Mouse (Mus musculus) NIH3T3 (cell line): ENCODE results near the gene Cacna1b.

Experiments
- DNase-seq: peaks from one replicate; pipeline ENCODE4 v3.0.0-alpha.2; 2012; ENCODE audit warnings: low read depth

Cacna1b gene

DNA sequence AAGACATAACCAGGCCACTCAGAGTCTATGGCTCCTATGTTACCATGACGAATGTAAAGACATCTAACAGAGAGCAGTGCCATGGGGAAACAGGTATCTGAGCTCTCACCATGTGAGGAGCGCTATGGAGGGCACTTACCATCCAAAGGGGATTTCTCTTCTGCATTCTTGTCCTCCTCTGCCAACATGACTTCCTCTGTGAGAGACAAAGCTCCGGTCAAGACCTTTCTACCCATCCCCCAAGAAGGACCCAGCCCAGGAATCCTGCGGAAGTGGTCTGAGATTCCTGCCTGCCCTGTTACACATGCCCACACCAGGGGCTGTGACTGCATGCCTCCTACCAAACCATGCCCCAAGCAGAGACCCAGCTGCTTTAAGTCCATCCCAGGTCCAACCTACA, 44.0 kb downstream of the Cacna1b start:
- no peak for DNase-seq

DNA sequence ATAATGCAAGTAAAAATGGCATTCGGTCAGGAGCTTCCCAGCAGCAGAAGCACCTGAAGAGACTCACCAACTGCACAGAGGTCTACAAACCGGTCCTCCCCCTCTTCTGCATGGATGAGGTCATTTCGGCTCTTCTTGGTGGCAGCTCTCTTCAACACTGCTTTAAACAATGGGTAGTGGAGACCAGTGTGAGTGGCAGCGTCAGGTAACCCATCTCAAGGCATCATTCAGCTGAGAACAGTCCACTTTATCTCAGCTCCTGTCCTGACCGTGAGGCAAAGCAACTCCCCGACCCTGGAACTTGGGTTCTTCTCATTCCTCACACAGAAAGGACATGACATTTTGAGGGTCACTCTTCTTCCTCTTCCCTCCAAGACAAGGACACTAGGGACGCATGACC, 45.0 kb downstream of the Cacna1b start:
- DNase-seq, result no peak

DNA sequence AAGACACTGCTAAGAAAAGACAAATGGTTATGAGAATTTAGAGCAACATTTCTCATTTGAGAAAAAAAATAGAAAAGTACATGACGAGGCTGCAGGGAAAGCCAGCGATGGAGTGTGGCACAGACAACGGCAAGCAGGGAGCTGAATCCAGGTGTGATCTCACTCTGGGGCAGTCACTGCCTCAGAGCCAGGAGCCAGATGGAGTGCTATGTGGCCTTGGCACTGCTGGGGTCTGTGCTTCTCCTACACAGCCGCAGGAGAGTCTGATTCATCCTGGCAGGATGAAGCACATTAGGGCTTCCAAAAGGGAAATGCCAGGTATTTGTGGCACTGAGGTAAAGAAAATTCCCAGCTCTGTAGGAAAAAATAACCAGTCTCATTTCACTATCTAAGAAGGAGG, 45.5 kb downstream of the Cacna1b start:
- DNase-seq, result no peak

DNA sequence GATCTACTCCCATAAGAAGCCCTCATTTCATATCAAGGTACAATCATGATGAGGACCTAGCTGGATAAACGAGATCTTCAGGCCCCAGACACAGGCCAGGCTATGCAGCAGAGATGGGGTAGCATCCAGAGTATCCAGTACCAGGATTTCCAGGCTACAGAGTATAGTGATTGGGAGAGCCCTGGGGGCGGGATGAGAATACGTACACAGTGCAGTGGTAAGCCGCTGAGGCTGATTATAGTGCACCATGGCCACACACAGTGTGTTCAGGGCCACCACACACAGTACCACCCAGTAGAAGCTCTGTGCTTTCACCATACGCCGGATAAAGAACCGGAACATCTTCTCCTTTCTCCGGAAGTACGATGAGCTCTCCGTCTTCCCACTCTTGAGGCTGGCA, 57.0 kb downstream of the Cacna1b start:
- no peak for DNase-seq

DNA sequence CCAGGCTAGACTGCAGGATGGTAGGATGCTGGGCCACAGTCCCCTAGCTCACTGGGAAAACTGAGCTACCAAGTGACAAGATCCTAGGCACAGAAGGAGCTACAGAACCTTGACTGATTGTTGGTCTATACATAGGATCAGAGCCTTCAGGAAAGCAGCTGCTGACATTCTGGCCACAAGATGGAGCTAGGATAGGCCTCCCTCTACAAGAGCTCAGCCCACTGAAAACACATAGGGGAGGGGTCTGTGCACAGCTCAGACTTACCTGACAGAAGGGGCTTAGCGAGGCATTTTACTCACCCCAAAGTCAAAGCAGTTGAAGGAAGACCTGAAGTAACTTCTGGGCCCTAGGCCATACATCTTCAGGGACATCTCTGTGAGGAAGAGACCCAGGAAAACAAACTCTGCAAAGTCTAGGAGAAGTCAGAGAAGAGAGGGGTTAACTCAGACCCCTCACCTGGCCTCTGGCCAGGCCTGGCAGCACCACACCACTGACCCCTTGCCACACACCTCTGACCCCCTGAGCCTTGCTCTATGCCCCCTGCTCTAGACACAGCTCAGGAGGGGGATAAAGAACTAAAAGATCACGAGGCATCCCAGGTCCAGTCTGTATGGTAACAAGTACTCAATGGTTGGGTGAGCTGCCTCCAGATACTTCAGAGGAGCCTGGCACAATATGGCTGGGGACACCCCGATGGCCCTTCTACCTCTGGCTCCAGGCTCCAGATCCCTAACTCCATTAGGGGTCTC, 60.6 kb downstream of the Cacna1b start:
- DNase-seq, result no peak

DNA sequence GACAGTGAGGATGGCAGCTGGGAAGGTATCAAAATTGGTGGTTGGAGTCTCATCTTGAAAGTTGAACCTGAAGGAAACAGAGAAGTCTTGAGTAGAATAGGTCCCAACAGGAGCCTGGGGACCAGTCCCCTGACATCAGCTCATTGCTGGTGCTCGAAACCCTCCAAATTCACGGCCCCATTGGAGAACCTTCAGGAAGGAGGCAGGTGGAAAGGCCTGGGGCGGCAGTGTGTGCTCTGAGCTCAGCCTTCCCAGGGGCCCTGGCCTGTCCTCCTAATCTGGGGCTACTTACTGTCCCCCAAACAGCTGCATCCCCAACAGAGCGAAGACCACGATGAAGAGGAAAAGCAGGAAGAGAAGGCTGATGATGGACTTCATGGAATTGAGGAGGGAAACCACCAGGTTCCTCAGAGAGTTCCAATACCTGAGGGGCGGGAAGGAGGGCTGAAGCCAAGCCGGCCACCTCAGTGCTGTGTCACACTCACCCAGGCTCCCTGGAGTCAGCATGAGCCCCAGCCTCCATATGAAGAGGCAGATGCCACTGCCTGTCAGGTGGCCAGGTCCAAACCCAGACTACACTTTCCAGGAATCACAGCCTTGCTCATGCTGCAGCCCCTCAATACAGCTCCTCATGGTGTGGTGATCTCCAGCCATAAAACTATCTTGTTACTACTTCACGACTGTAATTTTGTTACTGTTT, 65.5 kb downstream of the Cacna1b start:
- no peak for DNase-seq

DNA sequence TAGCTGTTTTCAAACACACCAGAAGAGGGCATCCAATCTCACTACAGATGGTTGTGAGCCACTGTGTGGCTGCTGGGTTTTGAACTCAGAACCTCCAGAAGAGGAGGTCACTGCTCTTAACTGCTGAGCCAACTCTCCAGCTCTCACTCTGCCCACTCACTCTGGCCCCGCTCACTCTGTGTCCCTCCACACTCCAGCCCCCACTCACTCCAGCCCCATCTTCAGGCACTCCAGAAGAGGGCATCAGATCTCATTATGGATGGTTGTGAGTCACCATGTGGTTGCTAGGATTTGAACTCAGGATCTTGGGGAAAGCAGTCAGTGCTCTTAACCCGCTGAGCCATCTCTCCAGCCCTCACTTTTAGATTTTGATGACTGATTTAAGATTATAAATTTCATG, 70.6 kb downstream of the Cacna1b start:
- no peak for DNase-seq

DNA sequence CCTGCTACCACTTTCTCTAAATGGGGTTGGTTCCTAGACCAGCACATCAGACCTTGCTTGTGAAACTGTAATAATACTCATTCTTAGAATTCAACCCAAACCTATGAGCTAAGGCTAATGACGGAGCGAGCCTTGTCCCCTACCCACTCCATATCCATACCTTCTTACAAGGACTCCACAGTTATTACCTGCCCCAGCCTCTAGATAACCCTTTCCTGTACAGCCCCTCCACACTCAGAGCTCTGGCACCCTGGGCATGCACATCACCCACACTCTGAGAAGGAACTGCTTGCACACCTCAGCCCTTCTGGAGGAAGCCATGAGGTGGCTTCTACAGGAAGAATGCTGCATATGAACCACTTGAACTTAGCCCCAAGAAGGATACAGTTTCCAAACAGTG, 72.6 kb downstream of the Cacna1b start:
- no peak for DNase-seq

DNA sequence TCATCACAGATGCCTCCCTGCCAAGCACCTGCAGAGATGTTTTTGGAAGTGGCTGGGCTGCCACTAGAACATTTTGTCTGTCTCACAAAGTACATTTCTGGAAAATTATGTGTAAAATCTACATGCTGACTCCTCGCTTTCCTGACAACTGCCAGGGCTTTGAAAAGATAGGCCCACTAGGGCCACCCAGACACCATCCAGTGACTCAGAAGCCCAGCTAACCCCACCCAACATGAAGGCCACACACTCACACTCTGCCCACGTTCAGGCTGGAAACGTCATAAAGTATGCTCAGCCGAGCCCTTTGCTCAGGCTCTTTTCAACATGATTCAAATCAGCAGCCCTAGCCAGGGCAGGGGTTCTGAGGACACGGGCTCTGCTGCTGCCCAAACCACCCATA, 77.6 kb downstream of the Cacna1b start:
- DNase-seq, result no peak

DNA sequence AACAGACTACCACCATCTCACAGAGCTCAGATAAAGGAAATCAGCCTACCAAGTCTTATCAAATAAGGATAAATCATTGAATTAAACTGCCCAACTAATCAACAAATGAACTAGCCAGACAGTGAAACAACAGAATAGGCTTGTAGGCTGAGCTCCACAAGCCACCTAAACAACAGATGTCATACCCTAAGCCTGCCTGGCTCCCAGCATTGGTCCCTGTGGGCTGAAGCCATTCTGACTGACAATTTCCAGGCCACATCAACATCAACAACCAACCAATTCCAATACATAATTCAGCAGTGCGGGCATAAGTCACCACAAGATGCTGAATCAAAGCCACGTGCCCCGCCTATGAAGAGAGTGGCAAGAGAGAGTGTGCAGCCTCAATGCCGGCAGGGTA, 78.2 kb downstream of the Cacna1b start:
- DNase-seq, result no peak

DNA sequence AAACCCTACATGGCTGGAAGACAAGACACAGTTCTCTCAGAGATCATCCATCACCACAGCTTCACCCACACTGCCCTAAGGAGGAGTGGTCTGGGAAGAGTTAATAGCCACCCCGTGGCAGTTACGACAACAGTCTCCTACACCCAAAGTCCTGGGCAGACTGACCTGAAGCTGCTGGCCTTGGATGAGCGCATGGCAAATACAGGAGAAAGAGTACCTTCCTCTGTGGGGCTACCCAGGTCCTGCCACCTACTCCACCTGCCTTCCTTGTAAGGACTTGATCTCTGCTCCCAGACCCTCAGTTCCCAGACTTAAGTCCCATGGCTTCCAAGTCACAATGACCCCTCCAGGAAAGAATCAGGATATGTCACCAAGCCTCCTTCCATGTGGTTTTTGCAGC, 79.7 kb downstream of the Cacna1b start:
- no peak for DNase-seq

DNA sequence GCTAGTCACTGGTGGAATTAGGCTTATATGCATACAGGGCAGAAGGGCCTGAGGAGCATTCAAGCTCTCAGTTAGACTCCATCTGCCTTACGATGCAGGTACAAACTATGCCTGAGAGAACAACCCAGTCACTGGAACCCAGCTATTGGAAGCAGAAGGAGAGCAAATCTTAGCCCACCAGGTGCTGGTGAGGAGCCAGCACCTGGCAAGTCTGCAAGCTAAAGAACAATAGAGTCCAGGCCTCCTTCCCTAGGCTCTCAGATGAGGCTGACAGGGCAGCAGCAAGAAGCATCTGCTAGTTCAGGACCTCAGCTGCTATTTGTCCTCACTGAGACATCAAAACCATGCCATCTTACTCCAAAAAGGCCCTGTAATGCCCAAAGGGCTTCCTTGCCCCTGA, 82.2 kb downstream of the Cacna1b start:
- DNase-seq, result no peak

DNA sequence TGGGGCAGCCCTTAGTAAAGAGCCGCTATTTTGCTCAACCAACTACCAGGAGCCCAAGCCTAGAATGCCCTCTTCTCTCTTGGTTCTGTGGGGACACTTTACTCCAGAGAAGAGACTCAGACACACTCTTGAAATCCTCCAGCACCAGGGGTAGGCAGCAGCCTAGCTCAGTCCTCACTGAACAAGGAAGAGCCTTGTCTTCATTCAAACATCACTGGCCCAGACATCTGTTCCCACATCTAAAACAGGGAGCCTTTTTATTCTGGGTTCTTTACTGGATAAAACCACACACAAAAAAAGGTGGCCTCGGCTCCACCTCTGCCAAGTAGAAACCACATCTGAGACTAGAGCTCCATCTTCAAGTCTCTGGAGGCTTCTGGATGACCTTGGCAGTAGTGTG, 82.8 kb downstream of the Cacna1b start:
- DNase-seq, result no peak

DNA sequence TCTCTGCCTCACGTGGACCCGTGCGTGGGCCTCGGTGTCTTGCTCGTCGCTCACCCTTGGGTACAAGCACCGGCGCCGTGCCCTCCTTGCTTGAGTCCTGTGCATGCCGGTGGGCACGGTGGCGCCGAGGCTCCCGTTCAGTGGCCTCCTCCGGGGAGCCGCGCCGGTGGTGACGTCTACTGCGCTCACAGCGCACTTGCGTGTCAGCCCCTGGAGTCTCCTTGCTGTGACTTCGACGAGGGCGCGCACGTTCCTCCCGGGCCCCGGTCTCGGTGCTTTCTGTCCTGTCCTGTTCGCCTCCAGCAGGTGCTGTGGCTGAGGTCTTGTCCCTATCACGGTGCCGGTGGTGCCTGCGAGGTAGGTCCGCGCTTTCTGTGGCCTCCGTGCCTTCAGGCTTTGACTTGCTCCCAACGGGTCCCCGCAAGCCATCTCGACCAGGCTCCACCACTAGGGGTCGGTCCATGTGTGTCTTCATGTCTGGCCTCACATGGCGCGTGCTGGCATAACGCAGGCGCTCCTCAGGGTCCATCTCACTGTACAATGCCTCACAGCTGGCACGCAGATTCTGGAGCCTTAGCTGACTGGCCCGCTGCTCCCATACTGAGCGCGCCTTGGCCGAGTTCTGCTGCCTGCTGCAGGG, 83.8 kb downstream of the Cacna1b start:
- no peak for DNase-seq

DNA sequence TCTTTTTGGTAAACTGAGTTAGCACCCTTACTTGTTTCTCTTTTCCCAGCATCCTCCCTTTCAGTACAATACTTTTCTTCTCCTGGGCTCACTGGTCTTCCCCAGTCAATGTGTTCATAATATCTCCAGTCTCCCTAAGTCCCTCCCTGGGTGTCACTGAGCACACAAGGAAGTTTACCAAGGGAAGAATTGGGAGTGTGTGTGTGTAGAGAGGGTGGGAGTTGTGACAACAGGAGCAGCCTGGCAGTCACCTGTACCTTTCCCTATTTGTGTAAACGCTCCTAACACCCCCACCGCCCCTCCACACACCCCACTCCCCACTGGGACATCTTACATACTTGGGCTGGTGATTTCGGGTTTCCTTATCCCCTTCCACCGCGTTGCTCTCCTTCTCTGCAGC, 84.4 kb downstream of the Cacna1b start:
- DNase-seq, result no peak

DNA sequence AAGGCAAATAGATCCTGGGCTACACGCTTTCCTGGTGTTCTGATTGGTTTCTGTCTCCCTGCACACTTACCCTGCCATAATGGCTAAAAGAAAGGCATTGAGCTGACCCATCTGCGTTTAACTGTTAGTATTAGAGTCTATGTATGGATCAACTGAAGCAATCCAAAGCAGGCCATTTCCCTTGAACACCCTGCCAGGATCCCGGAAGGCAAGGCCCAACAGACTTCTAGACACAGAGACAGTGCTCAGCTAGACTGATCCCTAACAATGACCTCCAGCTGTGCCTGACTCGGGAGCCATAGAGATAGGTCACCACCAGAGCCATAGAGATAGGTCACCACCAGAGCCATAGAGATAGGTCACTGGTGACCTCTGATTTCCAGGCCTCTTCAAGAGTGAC, 84.8 kb downstream of the Cacna1b start:
- DNase-seq, result no peak

DNA sequence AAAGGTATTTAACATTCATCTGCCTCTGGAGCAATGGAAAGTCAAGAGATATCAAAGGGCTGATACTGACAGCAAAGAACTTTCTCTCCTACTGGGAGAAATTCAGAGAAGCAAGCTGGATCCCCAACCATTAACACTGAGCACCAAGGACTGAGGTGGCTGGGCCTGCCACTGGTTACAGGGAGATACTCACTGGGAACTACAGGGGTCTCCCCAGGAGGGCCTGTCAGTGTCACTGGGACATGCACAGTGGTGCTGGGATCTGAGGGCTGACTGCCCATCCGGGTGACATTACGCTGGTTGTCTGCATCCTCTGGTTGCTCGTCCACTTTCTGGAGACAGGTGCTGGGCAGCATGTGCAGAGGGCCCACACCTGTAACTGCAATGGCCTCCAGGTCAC, 85.3 kb downstream of the Cacna1b start:
- DNase-seq, result no peak

DNA sequence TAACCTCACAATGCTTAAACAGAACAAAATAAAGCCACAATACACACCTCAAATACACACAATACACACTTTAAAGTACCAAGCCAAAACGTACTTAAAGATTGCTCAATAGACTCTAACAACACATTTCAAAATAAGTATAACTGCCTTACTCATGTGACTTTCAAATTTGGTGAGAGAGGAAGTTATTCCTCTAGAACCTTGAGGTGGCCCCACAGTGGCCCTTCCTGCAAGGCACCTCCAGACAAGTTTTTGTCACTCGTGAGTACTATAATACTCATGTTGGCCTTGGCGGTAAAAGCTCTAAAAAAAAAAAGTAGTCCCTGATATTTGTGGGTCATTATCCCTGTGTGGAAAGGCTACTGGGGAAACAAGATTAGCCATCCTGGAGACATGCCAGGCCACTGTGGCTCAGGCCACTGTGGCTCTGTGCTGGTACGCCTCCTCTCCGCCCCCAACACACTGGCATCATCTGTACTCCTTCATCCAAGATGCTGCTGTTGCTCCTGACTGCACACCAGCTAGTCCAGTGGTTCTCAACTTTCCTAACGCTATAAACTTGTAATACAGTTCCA, 88.4 kb downstream of the Cacna1b start:
- DNase-seq, result no peak

DNA sequence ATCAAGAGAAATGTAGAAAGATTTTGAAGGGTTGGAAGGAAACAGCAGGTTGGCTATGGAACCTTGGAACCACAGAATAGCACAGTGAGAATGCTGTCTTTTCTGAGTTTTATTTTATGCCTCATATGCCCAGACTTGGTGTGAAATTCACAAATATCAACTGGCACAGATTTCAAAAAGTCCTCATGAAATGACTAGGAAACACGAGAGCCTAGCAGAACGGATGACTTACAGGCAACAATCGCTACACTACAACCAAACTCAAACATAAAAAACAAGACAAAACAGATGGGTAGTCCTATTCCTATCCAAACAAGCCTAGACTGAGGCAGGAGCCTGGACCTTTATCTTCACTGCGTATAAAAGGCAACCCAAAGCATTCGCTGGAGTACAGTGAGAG, 94.4 kb downstream of the Cacna1b start:
- DNase-seq, result no peak

DNA sequence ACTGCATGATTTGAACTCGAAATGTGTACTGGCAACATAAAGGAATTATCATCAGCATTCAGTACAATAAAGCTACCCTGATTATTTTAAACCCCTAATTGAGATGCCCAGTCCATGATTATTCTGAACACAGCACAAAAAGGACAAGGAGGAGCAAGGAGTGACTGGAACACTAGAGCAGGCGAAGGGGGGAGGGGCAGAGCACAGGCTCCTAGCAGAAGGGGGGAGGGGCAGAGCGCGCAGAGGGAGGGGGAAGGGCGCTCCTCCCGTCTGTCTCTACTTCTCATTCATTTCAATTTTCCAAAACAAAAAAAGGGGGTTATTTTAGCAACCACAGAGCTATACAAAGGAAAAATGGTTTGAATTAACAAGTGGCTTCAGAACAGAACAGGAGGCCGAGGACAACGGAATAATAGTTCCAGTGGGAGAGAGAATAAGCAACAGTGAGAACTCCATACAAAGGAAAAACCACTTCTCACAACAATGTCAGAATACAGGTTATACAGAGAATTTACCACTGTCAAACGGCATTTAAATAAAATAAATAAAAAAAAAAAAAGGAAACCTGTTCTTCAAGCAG, 98.2 kb downstream of the Cacna1b start:
- no peak for DNase-seq

DNA sequence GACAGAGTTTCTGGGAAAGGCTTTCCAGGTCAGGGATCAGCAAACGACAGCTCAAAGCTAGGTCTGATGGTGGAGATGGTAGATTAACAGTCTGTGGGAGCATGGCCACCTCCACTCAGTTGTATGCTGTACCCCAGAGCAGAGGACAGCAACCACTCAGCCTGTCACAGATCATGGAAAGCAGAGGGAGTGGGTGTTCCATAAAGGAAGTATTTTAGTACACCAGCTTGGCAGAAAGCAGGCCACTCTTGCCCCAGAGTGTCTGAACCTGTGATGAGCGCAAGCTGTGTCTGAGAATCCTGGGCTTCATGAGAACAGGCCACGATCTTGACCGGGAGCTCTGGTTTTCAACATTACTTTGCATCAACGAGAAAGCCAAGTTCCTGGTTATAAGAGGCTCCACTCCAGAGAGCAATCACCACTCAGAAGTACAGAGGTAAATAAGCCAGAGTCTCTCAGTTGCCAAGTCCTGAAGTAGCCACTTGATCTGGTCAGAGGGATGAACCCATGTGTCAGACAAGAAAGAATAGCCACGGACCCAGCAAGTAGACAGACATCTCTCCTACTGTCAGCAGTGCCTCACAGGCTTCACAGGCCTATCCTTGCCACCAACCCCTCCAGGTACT, 103.7 kb downstream of the Cacna1b start:
- DNase-seq, result no peak

DNA sequence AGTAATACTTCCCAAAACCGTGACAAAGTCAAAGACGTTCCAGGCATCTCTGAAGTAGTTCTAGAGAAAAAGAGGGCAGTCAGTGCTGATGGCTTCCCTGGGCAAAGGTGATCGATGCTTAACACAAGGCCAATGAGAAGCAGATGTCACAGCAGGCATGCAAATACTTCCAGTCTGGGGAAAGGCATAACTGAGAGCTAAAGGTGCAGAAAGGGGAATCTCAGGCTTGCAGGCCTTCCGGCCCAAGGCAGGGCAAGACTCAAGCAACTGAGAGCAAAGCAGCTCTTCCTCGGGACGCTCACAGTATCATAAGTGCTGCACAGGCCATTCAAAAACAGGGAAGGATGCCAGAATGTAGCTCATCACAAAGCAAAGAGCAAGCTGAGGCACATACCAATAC, 114.4 kb downstream of the Cacna1b start:
- DNase-seq, result no peak
